Mouse (Mus musculus) G1E (cell line): ENCODE results near the gene Tnr. TPM values are rescaled to one million over a fixed set of nuclear protein-coding genes. Genes with fewer than 3 reads are reported as not detected.

ENCODE experiments used
- ATAC-seq: 2 replicates; pipeline ENCODE4 v1.8.0; 2016; ENCODE audit warnings: mild to moderate bottlenecking; ENCODE audit not compliant: insufficient number of reproducible peaks, poor library complexity, low FRiP score, severe bottlenecking; ENCODE audit errors: extremely low read depth
- DNase-seq: peaks from one replicate; pipeline ENCODE4 v3.0.0; 2012; ENCODE audit warnings: low spot score
- H3K27me3 ChIP-seq: 2 replicates; pipeline ENCODE4 v1.6.1; 2012; ENCODE audit warnings: mild to moderate bottlenecking, low read length, inconsistent platforms; ENCODE audit not compliant: insufficient read depth
- H3K36me3 ChIP-seq: replicated peaks from 2 replicates; pipeline ENCODE3; 2012; ENCODE audit warnings: mild to moderate bottlenecking, inconsistent platforms
- H3K4me1 ChIP-seq: 2 replicates; pipeline ENCODE4 v1.6.1; 2012; ENCODE audit warnings: low read depth, low read length, inconsistent platforms, mixed read lengths; ENCODE audit not compliant: insufficient read depth
- H3K4me3 ChIP-seq: 2 replicates; pipeline ENCODE4 v1.5.1; 2012; ENCODE audit warnings: low read depth, mild to moderate bottlenecking, inconsistent platforms, low read length, moderate library complexity, mixed read lengths
- H3K9me3 ChIP-seq: replicated peaks from 2 replicates; pipeline ENCODE4 v1.6.1; 2012; ENCODE audit warnings: inconsistent platforms
- CTCF ChIP-seq: IDR thresholded peaks from 2 replicates; pipeline ENCODE4 v1.5.1; 2012; ENCODE audit warnings: low read depth, low read length, inconsistent platforms, mixed read lengths
- GATA1 ChIP-seq: IDR thresholded peaks from 2 replicates; pipeline ENCODE4 v1.6.1; 2012; ENCODE audit warnings: borderline replicate concordance, low read length, inconsistent platforms, mixed read lengths
- GATA2 ChIP-seq: IDR thresholded peaks from 2 replicates; pipeline ENCODE4 v1.6.1; 2012; ENCODE audit warnings: low read depth, low read length, inconsistent platforms, borderline replicate concordance
- POLR2AphosphoS5 ChIP-seq: IDR thresholded peaks from 2 replicates; pipeline ENCODE4 v1.6.1; 2012; ENCODE audit warnings: low read depth, low read length, inconsistent platforms; ENCODE audit not compliant: insufficient replicate concordance
- TAL1 ChIP-seq: conservative IDR thresholded peaks from 2 replicates; pipeline ENCODE4 v1.6.1; 2012; ENCODE audit warnings: low read depth, low read length, inconsistent platforms, mixed read lengths
- polyA plus RNA-seq: library from polyadenylated mRNA; stranded (reverse); fragments of >175 nt; gene quantifications from 2 replicates; pipeline ENCODE4 v1.2.3, GENCODE M21; 2012
- total RNA-seq, 2 experiments: library from RNA; stranded (forward) in 1 of 2; stranded (reverse) in 1 of 2; fragments of 200-1000 nt in 1 of 2; fragments of >200 nt in 1 of 2; fragmentation: Nextera tagmentation in 1 of 2; gene quantifications; 2 replicates each; pipeline ENCODE4 v1.2.3; 2014 to 2017

Gene Tnr
- total and polyA plus RNA-seq, 3 experiments: 0.16 TPM; not detected in 2

DNA sequence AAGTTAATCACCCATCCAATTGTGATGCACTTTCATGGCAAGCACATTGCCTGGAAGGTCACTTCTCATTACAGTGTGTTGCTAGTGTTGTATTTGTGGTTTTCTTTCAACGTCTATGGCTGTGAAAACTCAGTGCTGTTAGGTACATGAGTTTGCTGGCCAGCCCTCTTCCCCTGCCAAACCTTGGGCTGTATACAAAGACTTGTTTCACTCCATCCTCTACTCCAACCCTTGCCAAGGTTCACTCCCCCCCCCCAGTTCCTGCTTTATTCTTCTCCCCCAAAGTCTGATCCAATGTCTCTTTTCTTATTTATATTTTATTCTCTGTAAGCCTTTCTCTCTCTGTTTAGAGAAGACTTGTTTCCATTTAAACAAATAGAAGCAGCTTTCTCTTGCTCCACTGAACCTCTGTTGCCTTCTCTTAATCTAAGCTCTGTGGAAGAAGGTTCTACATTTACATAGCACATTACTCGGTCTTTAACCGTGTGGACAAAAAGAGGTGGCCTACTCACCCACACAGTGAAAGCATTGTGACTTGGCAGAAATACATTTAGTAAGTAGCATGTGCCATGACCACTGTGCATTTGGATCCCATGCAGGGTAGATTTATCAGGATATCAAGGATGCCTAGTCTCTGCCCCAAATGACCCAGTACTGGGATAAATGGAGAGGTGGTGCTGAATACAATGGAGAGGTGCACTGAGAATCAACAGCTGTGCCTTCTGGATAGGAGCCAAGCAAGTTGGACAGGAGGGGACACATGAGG lies 217.9 kb downstream of the Tnr start:
- Histone ChIP-seq H3K4me1 (no peaks in the 10 kb centered on the region), H3K36me3 (no peaks in the 10 kb centered on the region), H3K9me3 (no peaks in the 10 kb centered on the region), H3K4me3 (no peak overlapping the region), H3K27me3 (no peaks in the 10 kb centered on the region)
- no peak for DNase-seq
- TF ChIP-seq POLR2AphosphoS5 (no peak), GATA2 (no peak)
- no peak for ATAC-seq

DNA sequence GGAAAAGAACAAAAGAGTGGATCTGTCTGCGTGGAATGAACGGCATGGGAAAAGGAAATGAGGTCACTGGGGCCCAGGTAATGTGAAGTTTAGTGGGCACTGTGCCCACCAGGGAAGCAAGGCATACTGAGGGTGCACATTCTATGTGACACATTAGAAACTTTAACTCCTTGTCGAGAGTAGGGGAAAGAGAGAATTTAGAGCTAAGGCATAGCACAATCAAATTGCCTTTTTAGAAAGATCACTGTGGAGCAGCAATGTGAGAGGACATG lies 218.4 kb downstream of the Tnr start:
- Histone ChIP-seq H3K36me3 (no peaks in the 10 kb centered on the region), H3K9me3 (no peaks in the 10 kb centered on the region), H3K4me1 (no peaks in the 10 kb centered on the region), H3K27me3 (no peaks in the 10 kb centered on the region), H3K4me3 (no peak overlapping the region)
- ATAC-seq (no peak), DNase-seq (no peak)
- TF ChIP-seq POLR2AphosphoS5: no peak
- no peak for TF ChIP-seq GATA1
- no peak for TF ChIP-seq GATA2
- no peak for TF ChIP-seq CTCF
- no peak for TF ChIP-seq TAL1

DNA sequence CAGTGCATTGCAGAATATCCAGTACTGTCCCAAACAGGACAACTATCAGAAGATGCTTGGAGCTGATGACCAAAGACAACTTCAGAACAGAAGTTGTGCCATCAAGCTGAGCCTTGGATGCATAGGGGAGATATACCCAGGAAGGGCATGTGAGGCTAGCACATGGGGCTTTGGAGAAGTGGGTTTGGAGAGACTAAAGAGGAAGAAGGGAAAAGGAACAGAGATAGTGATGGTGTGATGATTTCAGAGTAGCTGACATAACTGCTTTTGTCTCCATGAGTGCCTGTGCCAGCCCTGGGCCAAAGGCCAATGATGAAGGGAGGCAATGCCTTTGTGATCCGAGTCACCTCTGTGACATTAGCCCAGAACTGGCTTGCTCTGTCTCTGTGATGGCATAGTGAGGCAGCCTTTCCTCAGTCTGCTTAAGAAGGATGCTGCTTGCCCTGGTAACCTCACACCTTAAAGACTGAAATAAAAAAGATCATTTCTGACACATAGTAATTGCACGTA lies 220.2 kb downstream of the Tnr start:
- ATAC-seq (no peak), DNase-seq (no peak)
- Histone ChIP-seq H3K4me1 (no peaks in the 10 kb centered on the region), H3K36me3 (no peaks in the 10 kb centered on the region), H3K27me3 (no peaks in the 10 kb centered on the region), H3K4me3 (no peak overlapping the region), H3K9me3 (no peaks in the 10 kb centered on the region)
- no peak for TF ChIP-seq GATA1
- TF ChIP-seq GATA2: no peak
- TF ChIP-seq TAL1: no peak
- no peak for TF ChIP-seq CTCF
- no peak for TF ChIP-seq POLR2AphosphoS5

DNA sequence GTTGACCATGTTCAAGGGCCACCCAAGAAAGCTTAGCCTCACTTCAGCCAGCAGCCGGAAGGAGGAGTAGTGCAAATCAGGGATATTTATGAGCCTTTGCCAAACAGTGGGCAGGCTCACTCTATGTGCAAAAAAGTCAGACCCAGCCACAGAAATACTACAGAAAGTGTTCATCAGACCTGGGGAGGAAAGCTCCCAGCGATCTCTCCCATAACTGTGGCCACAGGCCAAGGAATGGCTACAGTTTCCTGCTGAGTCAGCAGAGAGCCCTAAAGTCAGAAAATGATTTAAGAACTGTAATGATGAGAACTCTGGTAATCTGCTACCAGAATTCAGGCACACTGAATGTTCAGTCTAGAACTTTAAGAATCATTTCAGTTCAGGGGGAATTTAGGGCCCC lies 221.7 kb downstream of the Tnr start:
- H3K4me1 ChIP-seq: no peaks in the 10 kb centered on the region
- DNase-seq: no peak
- no peaks in the 10 kb centered on the region for H3K9me3 ChIP-seq
- no peaks in the 10 kb centered on the region for H3K27me3 ChIP-seq
- no peaks in the 10 kb centered on the region for H3K36me3 ChIP-seq
- H3K4me3 ChIP-seq: no peak overlapping the region
- ATAC-seq: no peak
- no peak for TF ChIP-seq CTCF
- no peak for TF ChIP-seq POLR2AphosphoS5
- TF ChIP-seq GATA2: no peak
- TF ChIP-seq GATA1: no peak
- no peak for TF ChIP-seq TAL1

DNA sequence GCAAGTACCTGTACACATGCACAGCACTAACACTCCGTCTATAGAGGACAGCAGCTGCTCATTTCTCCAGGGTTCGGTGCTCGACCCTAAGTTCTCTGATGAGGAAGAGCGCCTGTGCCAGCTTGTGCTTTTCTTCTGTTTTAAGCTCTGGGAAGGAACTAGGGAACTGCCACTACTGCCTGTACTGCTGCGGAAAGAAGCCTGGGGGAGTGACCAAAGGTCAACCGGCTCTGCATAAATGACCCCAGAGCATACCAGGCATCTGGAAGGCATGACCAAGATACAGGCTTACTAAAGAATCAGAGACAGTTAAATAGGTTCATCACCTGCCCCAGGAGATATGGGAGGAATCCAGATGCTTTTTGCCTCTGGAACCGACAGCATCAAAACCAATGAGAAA lies 224.4 kb downstream of the Tnr start:
- no peaks in the 10 kb centered on the region for H3K9me3 ChIP-seq
- no peak overlapping the region for H3K4me3 ChIP-seq
- TF ChIP-seq TAL1 (no peak), GATA1 (no peak), POLR2AphosphoS5 (no peak), CTCF (no peak), GATA2 (no peak)
- H3K36me3 ChIP-seq: no peaks in the 10 kb centered on the region
- no peaks in the 10 kb centered on the region for H3K27me3 ChIP-seq
- ATAC-seq (no peak), DNase-seq (no peak)
- no peaks in the 10 kb centered on the region for H3K4me1 ChIP-seq

DNA sequence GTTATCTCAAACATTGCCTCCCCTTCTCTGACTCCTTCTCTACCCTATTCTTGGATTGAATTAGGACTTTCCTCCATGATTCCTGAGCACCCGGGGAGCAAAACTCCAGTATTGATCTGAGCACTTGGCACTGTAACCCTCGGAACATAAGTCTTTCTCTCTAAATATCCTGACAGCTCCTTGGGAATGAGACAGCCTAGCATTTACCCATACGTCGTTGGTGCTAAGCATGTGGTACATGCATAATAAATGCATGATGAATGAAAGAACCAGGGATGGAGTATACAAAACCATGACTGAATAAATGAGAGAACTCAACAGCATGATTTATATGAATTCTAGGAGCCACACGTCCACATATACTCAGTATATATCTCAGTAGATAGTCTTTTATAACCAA lies 226.8 kb downstream of the Tnr start:
- ATAC-seq (no peak), DNase-seq (no peak)
- Histone ChIP-seq H3K4me3 (no peak overlapping the region), H3K4me1 (no peaks in the 10 kb centered on the region), H3K36me3 (no peaks in the 10 kb centered on the region), H3K27me3 (no peaks in the 10 kb centered on the region), H3K9me3 (no peaks in the 10 kb centered on the region)
- no peak for TF ChIP-seq CTCF
- no peak for TF ChIP-seq GATA1
- no peak for TF ChIP-seq POLR2AphosphoS5
- no peak for TF ChIP-seq TAL1
- TF ChIP-seq GATA2: no peak

DNA sequence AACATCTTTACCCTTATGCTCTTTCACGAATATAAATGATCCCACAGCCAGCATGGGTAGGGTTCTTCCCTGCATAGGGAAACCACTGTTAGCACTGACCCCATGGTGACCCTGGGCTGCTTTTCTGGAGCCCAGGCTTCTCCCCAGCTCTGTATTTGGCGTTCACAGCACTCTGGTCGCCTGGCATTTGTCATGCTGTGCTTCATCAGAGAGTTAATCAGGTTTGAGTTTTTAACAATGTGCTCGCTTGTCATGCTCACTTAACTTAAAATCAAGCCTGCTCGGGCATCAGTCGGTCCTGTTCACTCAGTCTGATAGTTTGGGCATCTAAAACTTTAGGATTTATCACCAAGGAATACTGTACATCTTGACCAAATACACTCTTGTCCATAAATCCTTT lies 227.3 kb downstream of the Tnr start:
- no peaks in the 10 kb centered on the region for H3K4me1 ChIP-seq
- ATAC-seq: no peak

More for the DNA sequence above, 227.3 kb downstream of the Tnr start:
- H3K27me3 ChIP-seq: no peaks in the 10 kb centered on the region
- H3K36me3 ChIP-seq: no peaks in the 10 kb centered on the region
- no peaks in the 10 kb centered on the region for H3K9me3 ChIP-seq
- TF ChIP-seq TAL1 (no peak), GATA1 (no peak), CTCF (no peak), GATA2 (no peak), POLR2AphosphoS5 (no peak)
- DNase-seq: no peak
- H3K4me3 ChIP-seq: no peak overlapping the region
